Mouse (Mus musculus) megakaryocyte, adult 5-6 weeks (primary cell): ENCODE data around the gene 0610009B22Rik. TPM values are rescaled to one million over a fixed set of nuclear protein-coding genes. Genes with fewer than 3 reads are reported as not detected.
"Not testable (repeated sequence)": the region's sequence is repeated elsewhere in the genome, so short reads cannot be mapped to it uniquely, and the experiment has no call there.

Experiments used
- ATAC-seq: 2 replicates; pipeline ENCODE4 v1.8.0; 2016; ENCODE audit warnings: mild to moderate bottlenecking, inconsistent platforms; ENCODE audit not compliant: poor library complexity, severe bottlenecking
- total RNA-seq, 2 experiments: library from RNA; stranded (forward) in 1 of 2; stranded (reverse) in 1 of 2; fragments of 153-499, 151-499 nt in 1 of 2; fragments of 221-1000, 200-1000 nt in 1 of 2; gene quantifications; 2 replicates each; pipeline versions ENCODE4 v1.2.3 to v1.2.4; 2015 to 2017

0610009B22Rik gene
- 25.9 and 30.3 TPM in 2 replicates for total RNA-seq (2015)
- total RNA-seq (2017): 14.7 and 18.4 TPM in 2 replicates

GRCm38 (mm10) chr11:51688330-51689328, at the start of gene 0610009B22Rik:
TSS of gene 0610009B22Rik (minus strand) at chr11:51688874.
- peak; percentile 96 for ATAC-seq

GRCm38 (mm10) chr11:51734218-51734617, 45.5 kb upstream of the 0610009B22Rik start:
- not testable (repeated sequence) for ATAC-seq

- ATAC-seq: no peak
These were observed 44.2 kb upstream of the 0610009B22Rik start for GRCm38 (mm10) chr11:51732883-51733282.

DNA sequence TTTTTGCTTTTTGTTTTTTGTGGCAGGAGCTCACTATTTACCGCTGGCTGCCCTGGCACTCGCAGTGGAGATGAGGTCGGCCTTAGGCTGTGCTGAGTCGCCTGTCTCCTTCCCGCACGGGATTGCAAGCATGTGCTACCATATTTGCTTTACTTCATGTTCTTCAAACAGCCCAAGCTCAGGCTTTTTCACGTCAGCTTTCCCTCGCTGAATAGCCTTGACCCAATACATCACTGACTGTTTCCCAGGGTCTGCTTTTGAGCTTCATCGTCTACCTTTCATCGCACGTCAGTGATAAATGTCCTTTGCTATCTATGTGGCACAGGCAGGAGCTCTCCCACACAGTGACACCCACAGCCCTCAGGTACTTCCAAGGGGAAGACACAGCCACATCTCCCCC, 32.4 kb upstream of the 0610009B22Rik start:
- ATAC-seq: no peak

- ATAC-seq: no peak
These were observed 18.4 kb upstream of the 0610009B22Rik start for GRCm38 (mm10) chr11:51707080-51707479.

DNA sequence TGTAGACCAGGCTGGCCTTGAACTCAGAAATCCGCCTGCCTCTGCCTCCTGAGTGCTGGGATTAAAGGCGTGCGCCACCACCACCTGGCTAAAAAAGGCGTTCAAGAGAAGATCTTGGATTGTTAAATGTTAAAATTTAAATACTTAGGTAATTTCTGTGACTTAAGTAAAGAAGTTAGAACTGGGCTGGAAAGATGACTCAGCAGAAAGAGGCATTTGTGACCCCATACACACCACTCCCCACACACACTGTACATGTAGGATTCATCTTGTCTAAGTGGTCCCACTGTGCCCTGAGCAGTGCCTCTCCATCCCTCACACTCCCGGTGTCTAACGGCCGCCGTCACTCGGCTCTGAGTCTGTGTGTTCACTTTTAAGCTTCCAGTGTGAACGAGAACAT, 17.8 kb upstream of the 0610009B22Rik start:
- no peak for ATAC-seq

DNA sequence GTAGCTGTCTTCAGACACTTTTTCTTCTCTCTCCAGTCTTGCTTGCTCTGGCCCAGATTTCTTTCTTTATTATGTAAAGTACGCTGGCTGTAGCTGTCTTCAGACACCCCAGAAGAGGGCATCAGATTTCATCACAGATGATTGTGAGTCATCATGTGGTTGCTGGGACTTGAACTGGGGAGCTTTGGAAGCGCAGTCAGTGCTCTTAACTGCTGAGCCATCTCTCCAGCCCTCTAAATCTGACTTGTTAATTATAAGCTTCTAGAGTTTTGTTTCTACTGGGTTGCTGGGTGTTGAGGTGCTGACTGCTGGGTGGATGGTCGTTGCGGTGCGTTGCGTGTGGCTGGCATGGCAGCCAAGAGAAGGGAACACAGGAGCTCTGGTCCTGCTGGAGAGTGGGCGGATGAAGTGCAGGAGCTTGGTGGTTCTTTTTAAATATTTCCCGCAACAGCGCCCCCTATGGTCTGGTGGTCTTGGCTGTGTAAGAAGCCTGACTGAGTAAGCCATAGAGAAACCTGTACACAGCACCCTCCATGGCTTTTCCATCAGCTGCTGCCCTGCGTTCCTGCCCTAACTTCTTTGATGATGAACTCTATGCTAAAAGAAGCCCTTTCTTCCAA, 14.8 kb upstream of the 0610009B22Rik start:
- 0 out of 2 replicates have a peak, but pooled peaks have one; percentile 33 for ATAC-seq

DNA sequence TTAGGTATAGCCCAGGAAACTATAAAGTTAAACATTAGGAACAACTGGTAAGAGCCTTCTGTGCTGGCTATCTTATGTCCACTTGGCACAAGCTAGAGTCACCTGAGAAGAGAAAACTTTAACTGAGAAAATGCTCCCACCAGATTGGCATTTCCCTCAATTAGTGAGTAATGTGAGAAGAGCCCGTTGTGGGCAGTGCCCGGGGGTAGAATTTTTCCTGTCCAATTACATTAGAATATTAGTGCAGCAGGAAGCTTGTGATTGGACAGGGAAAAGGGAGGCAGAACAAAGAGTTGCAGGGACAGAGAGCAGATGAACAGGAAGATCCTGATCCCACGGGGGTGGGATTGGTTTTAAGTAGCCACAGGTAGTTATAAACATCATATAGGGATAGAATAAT, 14.2 kb upstream of the 0610009B22Rik start:
- no peak for ATAC-seq

DNA sequence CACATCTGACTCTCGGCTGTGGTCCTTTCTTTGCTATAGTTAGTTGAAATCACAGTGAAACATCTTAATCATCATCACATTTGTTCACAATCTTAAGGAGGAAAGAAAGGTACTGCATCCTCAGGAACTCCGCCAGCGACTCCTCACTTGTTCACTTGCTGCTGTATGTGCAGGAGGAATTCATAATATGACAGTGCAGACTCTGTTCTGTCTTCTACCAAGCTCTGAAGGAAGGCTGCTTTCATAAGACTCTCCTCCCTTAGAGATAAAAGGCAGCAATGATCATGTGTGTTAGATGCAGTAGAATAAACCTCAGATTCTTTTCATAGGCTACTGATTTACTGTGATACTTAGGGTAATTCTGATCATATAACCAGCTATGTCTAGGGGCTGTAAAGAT, 6.3 kb upstream of the 0610009B22Rik start:
- no peak for ATAC-seq

DNA sequence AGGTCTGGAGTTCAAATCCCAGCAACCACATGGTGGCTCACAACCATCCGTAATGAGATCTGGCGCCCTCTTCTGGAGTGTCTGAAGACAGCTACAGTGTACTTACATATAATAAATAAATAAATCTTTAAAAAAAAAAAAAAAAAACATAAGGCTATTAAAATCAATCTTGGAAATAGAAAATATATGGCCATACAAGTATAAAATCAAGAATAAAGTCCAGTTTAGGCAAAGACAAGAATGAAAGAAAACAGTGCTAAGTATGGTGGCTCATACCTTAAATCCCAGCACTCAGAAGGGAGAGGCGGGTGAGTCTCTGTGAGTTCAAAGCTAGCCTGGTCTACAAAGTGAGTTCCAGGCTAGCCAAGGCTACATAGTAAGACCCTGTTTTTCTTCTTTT, 1.9 kb upstream of the 0610009B22Rik start:
- not testable (repeated sequence) for ATAC-seq

DNA sequence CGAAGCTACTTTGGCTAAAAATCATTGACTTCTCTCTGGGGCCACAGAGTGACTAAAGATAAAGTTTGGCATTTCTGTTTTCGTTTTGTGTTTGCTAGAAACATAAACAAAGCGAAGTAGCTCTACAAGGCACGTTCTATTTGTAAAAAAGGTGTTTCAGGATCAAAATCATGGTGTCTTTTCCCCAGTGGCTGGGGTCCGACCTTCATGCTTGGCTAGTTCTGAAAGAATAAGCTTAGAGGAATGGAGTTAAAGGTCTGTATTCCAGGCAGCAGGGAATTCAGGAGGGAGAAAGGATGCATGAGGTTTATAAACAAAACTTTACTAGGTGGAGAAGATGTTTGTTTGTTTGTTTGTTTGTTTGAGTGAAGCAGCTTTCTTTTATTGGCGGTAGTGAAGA, 669 bp upstream of the 0610009B22Rik start:
- ATAC-seq: no peak

- no peak for ATAC-seq
These were observed 6.7 kb downstream of the 0610009B22Rik start for GRCm38 (mm10) chr11:51681976-51682374.

GRCm38 (mm10) chr11:51681324-51681975, 7.2 kb downstream of the 0610009B22Rik start:
- ATAC-seq: peak; percentile 84

DNA sequence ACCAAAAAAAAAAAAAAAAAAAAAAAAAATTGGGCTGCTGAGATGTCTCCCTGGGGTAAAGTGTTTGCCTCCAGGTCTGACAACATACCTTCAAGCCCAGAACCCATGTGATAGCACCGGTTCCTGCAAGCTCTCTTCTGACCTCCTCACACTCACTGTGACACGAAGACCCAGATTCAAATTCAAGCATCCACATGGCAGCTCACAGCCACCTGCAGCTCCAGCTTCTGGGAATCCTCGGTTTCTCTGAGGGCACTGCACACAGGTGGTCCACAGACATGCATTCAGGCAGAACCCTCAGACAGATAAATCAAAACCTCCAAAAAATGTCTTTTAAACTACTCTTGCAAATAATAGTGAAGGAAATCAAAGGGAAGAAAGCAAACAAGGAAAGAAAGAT, 9.2 kb downstream of the 0610009B22Rik start:
- no peak for ATAC-seq

DNA sequence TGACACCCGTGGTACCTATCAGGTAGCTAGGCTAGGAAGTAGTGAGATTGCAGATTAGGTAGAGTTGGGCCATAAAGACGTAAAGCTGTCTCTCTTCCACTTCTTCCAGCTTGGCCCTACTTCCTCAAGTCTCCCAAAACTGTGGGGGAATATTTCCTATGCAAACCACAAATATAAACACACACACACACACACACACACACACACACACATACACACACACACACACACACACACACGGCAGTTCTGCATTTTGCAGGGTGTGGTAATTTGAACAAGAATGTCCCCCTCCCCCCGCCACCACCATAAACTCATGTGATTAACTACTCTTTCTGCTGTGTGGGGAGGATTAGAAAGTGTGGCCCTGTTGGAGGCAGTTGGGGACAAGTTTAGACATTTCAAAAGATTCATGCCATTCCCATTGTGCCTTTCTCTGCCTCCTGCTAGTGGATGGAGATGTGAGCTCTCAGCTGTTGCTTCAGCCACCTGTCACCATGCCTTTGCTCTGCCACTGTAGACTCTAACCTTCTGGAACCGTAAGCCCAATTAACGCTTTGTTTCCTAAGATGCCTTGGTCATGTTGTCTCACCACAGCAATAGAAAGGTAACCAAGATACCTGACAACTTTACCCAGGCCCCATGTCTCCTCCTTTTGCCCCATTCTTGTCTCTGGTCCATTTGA, 10.8 kb downstream of the 0610009B22Rik start:
- ATAC-seq: peak; percentile 74

DNA sequence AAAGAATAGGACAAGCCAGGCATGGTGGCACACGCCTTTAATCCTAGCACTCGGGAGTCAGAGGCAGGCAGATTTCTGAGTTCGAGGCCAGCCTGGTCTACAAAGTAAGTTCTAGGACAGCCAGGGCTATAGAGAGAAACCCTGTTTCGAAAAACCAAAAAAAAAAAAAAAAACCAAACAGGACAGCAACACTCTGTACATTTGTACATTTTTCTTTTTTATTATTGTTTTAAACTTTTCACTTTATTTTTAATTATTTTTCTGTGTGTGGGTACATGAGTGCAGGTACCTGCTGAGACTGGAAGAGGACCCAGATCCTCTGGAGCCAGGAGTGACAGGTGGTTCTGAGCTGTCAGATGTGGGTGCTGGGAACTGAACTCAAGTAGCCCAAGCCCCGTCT, 13.3 kb downstream of the 0610009B22Rik start:
- ATAC-seq: no peak

DNA sequence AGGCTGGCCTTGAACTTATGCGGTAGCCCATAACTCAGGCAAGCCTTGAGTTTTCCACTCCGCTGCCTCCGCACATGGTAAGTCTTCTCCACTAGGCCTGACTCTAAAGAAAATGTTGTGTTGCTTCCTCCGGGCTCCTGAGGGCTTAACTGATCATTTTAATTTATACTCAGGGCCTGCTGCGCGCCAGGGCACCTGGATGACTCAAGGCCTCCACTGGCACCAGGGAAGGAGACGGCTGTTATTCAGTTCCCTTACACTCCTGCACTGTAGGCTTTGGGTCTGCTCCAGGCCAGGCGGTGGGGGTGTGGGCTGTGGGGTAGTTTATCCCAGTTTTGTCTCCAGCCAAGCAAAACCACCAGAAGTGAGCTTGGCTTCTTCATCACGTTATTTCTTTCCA, 15.4 kb downstream of the 0610009B22Rik start:
- no peak for ATAC-seq

GRCm38 (mm10) chr11:51671376-51671775, 17.3 kb downstream of the 0610009B22Rik start:
- ATAC-seq: no peak

DNA sequence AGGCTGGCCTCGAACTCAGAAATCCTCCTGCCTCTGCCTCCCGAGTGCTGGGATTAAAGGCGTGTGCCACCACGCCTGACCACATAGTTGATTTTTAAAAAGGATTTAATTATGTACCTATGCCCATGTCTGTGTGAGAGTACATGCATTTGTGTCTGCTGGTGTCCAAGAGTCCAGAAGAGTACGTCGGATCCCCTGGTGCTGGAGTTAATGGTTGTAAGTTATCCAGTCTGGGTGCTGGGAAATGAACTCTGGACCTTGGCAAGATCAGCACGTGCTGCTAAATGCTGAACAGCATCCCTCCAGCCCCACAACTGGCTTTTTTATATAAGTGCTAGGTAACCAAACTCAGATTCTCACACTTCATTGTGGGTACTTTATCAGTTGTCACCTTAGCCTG, 17.8 kb downstream of the 0610009B22Rik start:
- no peak for ATAC-seq

GRCm38 (mm10) chr11:51664747-51665146, 23.9 kb downstream of the 0610009B22Rik start:
- not testable (repeated sequence) for ATAC-seq

- no peak for ATAC-seq
These were observed 26.0 kb downstream of the 0610009B22Rik start for GRCm38 (mm10) chr11:51662632-51663031.
